Mouse (Mus musculus) MEL (cell line): ENCODE data around the gene Gm4737.

Source experiments
- BHLHE40 ChIP-seq: IDR thresholded peaks from 2 replicates; pipeline ENCODE4 v1.6.1; 2012; ENCODE audit warnings: low read depth, mild to moderate bottlenecking, inconsistent platforms, low read length, improper control_type of control experiment, borderline replicate concordance
- CTCF ChIP-seq, 3 experiments: IDR thresholded peaks in 2 of 3; conservative IDR thresholded peaks in 1 of 3; 2 replicates each; pipeline ENCODE4 v1.5.1; 2011 to 2012; ENCODE audit warnings: low read length in 3 of 3, low read depth in 2 of 3, mild to moderate bottlenecking in 2 of 3, improper control_type of control experiment in 1 of 3, inconsistent platforms in 1 of 3, mixed read lengths in 1 of 3, moderate library complexity in 1 of 3; ENCODE audit not compliant: control insufficient read depth in 1 of 3, insufficient read depth in 1 of 3, poor library complexity in 1 of 3, severe bottlenecking in 1 of 3
- E2F4 ChIP-seq: IDR thresholded peaks from 2 replicates; pipeline ENCODE4 v1.6.1; 2011; ENCODE audit warnings: low read depth, low read length, improper control_type of control experiment, borderline replicate concordance
- EP300 ChIP-seq, 2 experiments: IDR thresholded peaks; 2 replicates each; pipeline ENCODE4 v1.6.1; 2011; ENCODE audit warnings: improper control_type of control experiment in 2 of 2, low read length in 2 of 2, low read depth in 1 of 2, mild to moderate bottlenecking in 1 of 2
- ETS1 ChIP-seq: IDR thresholded peaks from 2 replicates; pipeline ENCODE4 v1.6.1; 2012; ENCODE audit warnings: low read depth, mild to moderate bottlenecking, inconsistent platforms, low read length, improper control_type of control experiment, moderate library complexity
- KAT2A ChIP-seq: conservative IDR thresholded peaks from 2 replicates; pipeline ENCODE4 v1.6.1; 2012; ENCODE audit warnings: low read depth, low read length, improper control_type of control experiment, inconsistent platforms
- MAZ ChIP-seq: IDR thresholded peaks from 2 replicates; pipeline ENCODE4 v1.6.1; 2012; ENCODE audit warnings: low read depth, mild to moderate bottlenecking, inconsistent platforms, low read length, improper control_type of control experiment
- MXI1 ChIP-seq: IDR thresholded peaks from 2 replicates; pipeline ENCODE4 v1.6.1; 2011; ENCODE audit warnings: mild to moderate bottlenecking, low read depth, low read length, improper control_type of control experiment
- NELFE ChIP-seq: IDR thresholded peaks from 2 replicates; pipeline ENCODE4 v1.6.1; 2011; ENCODE audit warnings: low read depth, low read length, improper control_type of control experiment
- POLR2A ChIP-seq, 2 experiments: IDR thresholded peaks; 2 replicates each; pipeline ENCODE4 v1.6.1; 2011 to 2012; ENCODE audit warnings: low read length in 2 of 2, mild to moderate bottlenecking in 2 of 2, control low read depth in 1 of 2, improper control_type of control experiment in 1 of 2, low read depth in 1 of 2, moderate library complexity in 1 of 2; ENCODE audit not compliant: control insufficient read depth in 1 of 2, insufficient read depth in 1 of 2, poor library complexity in 1 of 2
- POLR2AphosphoS2 ChIP-seq: IDR thresholded peaks from 2 replicates; pipeline ENCODE4 v1.6.1; 2011; ENCODE audit warnings: low read length, improper control_type of control experiment
- TAL1 ChIP-seq: IDR thresholded peaks from 2 replicates; pipeline ENCODE4 v1.6.1; 2012; ENCODE audit warnings: mild to moderate bottlenecking, inconsistent platforms, low read length, moderate library complexity, mixed read lengths
- USF1 ChIP-seq: IDR thresholded peaks from 2 replicates; pipeline ENCODE4 v1.6.1; 2014; ENCODE audit warnings: low read depth, mild to moderate bottlenecking, inconsistent platforms, low read length, improper control_type of control experiment, moderate library complexity

GRCm38 (mm10) chr16:46120020-46120419 is 34.9 kb downstream of the Gm4737 start, which contains the start of gene Cd96:
- TF ChIP-seq CTCF (IDR thresholded peaks at IDR 0.05 in 2 of 3, conservative IDR thresholded peaks at IDR 0.05 in 1 of 3; ENCODE audit: control insufficient read depth in 1 of 3, insufficient read depth in 1 of 3, low read depth in 2 of 3, low read length in 3 of 3, poor library complexity in 1 of 3, severe bottlenecking in 1 of 3) (no peak), MXI1 (no peak), NELFE (no peak), ETS1 (no peak), EP300 (IDR thresholded peaks at IDR 0.05; ENCODE audit: low read depth in 1 of 2, low read length in 2 of 2) (no peak), POLR2AphosphoS2 (no peak), POLR2A (IDR thresholded peaks at IDR 0.05; ENCODE audit: control insufficient read depth in 1 of 2, insufficient read depth in 1 of 2, low read depth in 1 of 2, low read length in 2 of 2, poor library complexity in 1 of 2) (no peak), MAZ (no peak), TAL1 (no peak), KAT2A (no peak), E2F4 (no peak), USF1 (no peak), BHLHE40 (no peak)
